Mouse (Mus musculus) heart, adult 2 months (tissue): ENCODE measurements around the gene Neb. TPM values are rescaled to one million over a fixed set of nuclear protein-coding genes. Genes with fewer than 3 reads are reported as not detected.

Experiments
- DNase-seq, 2 experiments: peaks; one replicate each; pipeline ENCODE4 v3.0.0; 2021
- H3K27ac ChIP-seq: fragments of 200-600 bp; 2 replicates; pipeline ENCODE4 v1.8.1; 2022
- H3K27me3 ChIP-seq: fragments of 200-500 bp; 2 replicates; pipeline ENCODE4 v1.6.1; 2012; ENCODE audit warnings: mild to moderate bottlenecking, low read length, inconsistent platforms, mixed read lengths; ENCODE audit not compliant: control insufficient read depth, insufficient read depth
- H3K36me3 ChIP-seq: fragments of 200-500 bp; 2 replicates; pipeline ENCODE4 v1.6.1; 2012; ENCODE audit warnings: low read length, inconsistent platforms; ENCODE audit not compliant: control insufficient read depth, insufficient read depth
- H3K4me1 ChIP-seq: fragments of 200-500 bp; 2 replicates; pipeline ENCODE4 v1.6.1; 2011; ENCODE audit warnings: low read length; ENCODE audit not compliant: control insufficient read depth, insufficient read depth
- H3K4me3 ChIP-seq: fragments of 200-600 bp; 2 replicates; pipeline ENCODE4 v1.8.1; 2022
- H3K79me2 ChIP-seq: fragments of 200-500 bp; replicated peaks from 2 replicates; pipeline ENCODE4 v1.6.1; 2012; ENCODE audit warnings: mild to moderate bottlenecking, inconsistent platforms, low read length, moderate library complexity, mixed read lengths; ENCODE audit not compliant: control insufficient read depth, insufficient read depth
- H3K9ac ChIP-seq: fragments of 200-500 bp; 2 replicates; pipeline ENCODE4 v1.6.1; 2012; ENCODE audit warnings: low read depth, mild to moderate bottlenecking, control low read depth, inconsistent platforms, low read length, mixed read lengths
- CTCF ChIP-seq: fragments of 200-600 bp; IDR thresholded peaks from 2 replicates; pipeline ENCODE4 v1.8.1; 2022; ENCODE audit warnings: antibody characterized with exemption, mild to moderate bottlenecking, moderate library complexity
- EP300 ChIP-seq: fragments of 200-500 bp; IDR thresholded peaks from 2 replicates; pipeline ENCODE4 v1.6.1; 2011; ENCODE audit warnings: low read depth, low read length, control low read depth; ENCODE audit not compliant: insufficient read depth
- POLR2A ChIP-seq: fragments of 200-500 bp; IDR thresholded peaks from 2 replicates; pipeline ENCODE4 v1.6.1; 2011; ENCODE audit warnings: mild to moderate bottlenecking, low read depth, low read length, control low read depth; ENCODE audit not compliant: insufficient read depth
- WGBS: fragments of 180-500 bp; shearing (Covaris S2); methylation state at CpG from one replicate; pipeline ENCODE4 v1.1.7; 2018; 5-methylcytosine and 5-hydroxymethylcytosine counted together
- intact Hi-C: fragments of 180-260 bp; cut with DNase I; formaldehyde crosslinking; loops from one replicate; pipeline ENCODE4 v1.15.1; 2025
- polyA plus RNA-seq: library from polyadenylated mRNA; depleted of rRNA; stranded (reverse); fragments of >200 nt; gene quantifications from 2 replicates; pipeline ENCODE4 v1.2.3, GENCODE M21; 2012
- total RNA-seq, 2 experiments: library from RNA; stranded (reverse); gene quantifications; 2 replicates each; pipeline ENCODE4 v1.2.3; 2021

Gene Neb
- total and polyA plus RNA-seq, 3 experiments: 1.0 to 10.2 (median 7.6) TPM

GRCm38 (mm10) chr2:52227584-52227983 is 150.7 kb downstream of the Neb start:
- Histone ChIP-seq H3K4me1 (no peaks in the 10 kb centered on the region), H3K79me2 (no peaks in the 10 kb centered on the region), H3K36me3 (no peaks in the 10 kb centered on the region), H3K9ac (no peak overlapping the region), H3K27me3 (no peaks in the 10 kb centered on the region), H3K27ac (no peak overlapping the region), H3K4me3 (no peak overlapping the region)
- TF ChIP-seq CTCF (peak; percentile 55), EP300 (no peak)
- no peak for DNase-seq
- intact Hi-C loops: no loop called here
- 39% methylated on average over 3 of the region's 3 CpGs for WGBS

GRCm38 (mm10) chr2:52224366-52224765 is 153.9 kb downstream of the Neb start:
- Histone ChIP-seq H3K79me2 (no peaks in the 10 kb centered on the region), H3K27ac (no peak overlapping the region), H3K4me3 (no peak overlapping the region), H3K27me3 (no peaks in the 10 kb centered on the region), H3K4me1 (no peaks in the 10 kb centered on the region), H3K36me3 (no peaks in the 10 kb centered on the region), H3K9ac (no peak overlapping the region)
- TF ChIP-seq EP300 (no peak), CTCF (no peak), POLR2A (no peak)
- intact Hi-C loops: no loop called here
- 73% methylated on average over 5 of the region's 5 CpGs for WGBS
- DNase-seq: no peak

DNA sequence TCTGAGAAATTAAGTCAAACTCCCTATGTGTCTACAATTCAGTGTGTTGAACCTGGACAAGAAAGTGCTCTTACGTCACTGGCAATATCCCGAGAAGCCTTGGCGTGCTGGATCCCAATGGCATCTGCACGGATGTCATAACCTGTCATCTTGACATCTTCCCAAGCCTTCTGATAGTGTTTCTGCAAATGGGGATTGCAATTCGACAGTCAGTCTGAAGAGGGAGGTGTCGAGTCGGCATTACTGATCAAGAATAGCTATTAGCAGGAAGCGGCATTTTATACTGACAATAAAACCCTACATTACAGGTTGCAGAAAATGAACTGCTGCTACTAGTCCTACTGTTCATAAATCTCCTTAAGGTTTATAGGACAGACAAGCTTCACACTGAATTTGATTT is 158.2 kb downstream of the Neb start:
- Histone ChIP-seq H3K4me1 (no peaks in the 10 kb centered on the region), H3K27me3 (no peaks in the 10 kb centered on the region), H3K4me3 (no peak overlapping the region), H3K79me2 (no peaks in the 10 kb centered on the region), H3K27ac (no peak overlapping the region), H3K9ac (no peak overlapping the region), H3K36me3 (no peaks in the 10 kb centered on the region)
- intact Hi-C loops: no loop called here
- TF ChIP-seq CTCF (peak; percentile 77), EP300 (no peak), POLR2A (no peak)
- DNase-seq: no peak
- WGBS: 32% methylated on average over 8 of the region's 8 CpGs

- Histone ChIP-seq H3K9ac (no peak overlapping the region), H3K4me3 (no peak overlapping the region), H3K36me3 (no peaks in the 10 kb centered on the region), H3K27ac (no peak overlapping the region), H3K4me1 (peaks cover 2% of the 10 kb centered on the region; the same call in 1 of the 2 replicates), H3K27me3 (no peaks in the 10 kb centered on the region), H3K79me2 (no peaks in the 10 kb centered on the region)
- DNase-seq: no peak
- TF ChIP-seq POLR2A (no peak), CTCF (no peak), EP300 (no peak)
- intact Hi-C loops: no loop called here
- 93% methylated on average over 8 of the region's 8 CpGs for WGBS
Observed at GRCm38 (mm10) chr2:52215945-52216344, 162.3 kb downstream of the Neb start.

- H3K27me3 ChIP-seq: no peaks in the 10 kb centered on the region
- WGBS: 83% methylated on average over 11 of the region's 11 CpGs
- no peak for DNase-seq
- TF ChIP-seq EP300 (no peak), CTCF (no peak), POLR2A (no peak)
- no peaks in the 10 kb centered on the region for H3K36me3 ChIP-seq
- H3K79me2 ChIP-seq: no peaks in the 10 kb centered on the region
- H3K4me1 ChIP-seq: peaks cover 2% of the 10 kb centered on the region; the same call in 1 of the 2 replicates
- no peak overlapping the region for H3K9ac ChIP-seq
- intact Hi-C loops: no loop called here
- no peak overlapping the region for H3K27ac ChIP-seq
- no peak overlapping the region for H3K4me3 ChIP-seq
Observed at GRCm38 (mm10) chr2:52212561-52212961, 165.7 kb downstream of the Neb start.

DNA sequence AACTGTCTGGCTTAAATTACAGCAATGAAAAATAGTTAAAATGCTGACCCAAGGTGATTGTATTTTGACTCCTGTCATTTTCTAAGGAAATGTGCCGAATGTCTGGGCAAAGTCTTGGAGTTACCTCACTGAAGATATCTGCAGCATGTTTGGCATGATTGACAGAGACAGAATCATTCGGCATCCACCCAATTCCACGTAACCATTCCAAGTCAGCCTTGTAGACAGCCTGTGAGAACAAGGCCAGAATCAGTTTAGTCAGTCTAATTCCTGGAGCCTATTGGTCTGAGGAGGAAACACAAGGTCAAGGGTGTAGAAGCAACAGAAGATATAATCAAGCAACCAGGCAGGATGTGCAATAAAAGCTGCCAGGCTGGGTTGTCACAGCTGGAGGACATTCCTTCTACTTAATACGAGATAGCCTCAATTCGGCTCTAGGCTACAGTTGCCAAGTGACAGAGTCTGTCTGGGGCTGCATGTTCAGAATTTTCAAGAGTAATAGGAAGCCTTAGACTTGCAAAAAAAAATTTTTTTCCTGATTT is 166.8 kb downstream of the Neb start:
- Histone ChIP-seq H3K4me1 (peaks cover 2% of the 10 kb centered on the region; the same call in 1 of the 2 replicates), H3K27me3 (no peaks in the 10 kb centered on the region), H3K9ac (no peak overlapping the region), H3K79me2 (no peaks in the 10 kb centered on the region), H3K4me3 (no peak overlapping the region), H3K36me3 (no peaks in the 10 kb centered on the region), H3K27ac (no peak overlapping the region)
- TF ChIP-seq CTCF (no peak), POLR2A (no peak), EP300 (no peak)
- no peak for DNase-seq
- WGBS: 14% methylated on average over 5 of the region's 5 CpGs
- intact Hi-C loops: no loop called here
